Mouse (Mus musculus) skeletal muscle tissue, postnatal 0 days (tissue): Measurements from ENCODE around the gene Pfn3. TPM values are rescaled to one million over a fixed set of nuclear protein-coding genes. Genes with fewer than 3 reads are reported as not detected.

Experiments
- microRNA-seq, 2 experiments: library from miRNA; unstranded; fragments of <30 nt; microRNA quantifications; one replicate each; pipeline ENCODE4; 2016
- polyA plus RNA-seq: library from polyadenylated mRNA; unstranded; fragments of >200 nt; fragmentation: Nextera tagmentation; extraction: Ambion mirVana; gene quantifications from 2 replicates; pipeline ENCODE4 v1.2.1, GENCODE M21; 2015

The Pfn3 gene
- not detected in 2 replicates for polyA plus RNA-seq

DNA sequence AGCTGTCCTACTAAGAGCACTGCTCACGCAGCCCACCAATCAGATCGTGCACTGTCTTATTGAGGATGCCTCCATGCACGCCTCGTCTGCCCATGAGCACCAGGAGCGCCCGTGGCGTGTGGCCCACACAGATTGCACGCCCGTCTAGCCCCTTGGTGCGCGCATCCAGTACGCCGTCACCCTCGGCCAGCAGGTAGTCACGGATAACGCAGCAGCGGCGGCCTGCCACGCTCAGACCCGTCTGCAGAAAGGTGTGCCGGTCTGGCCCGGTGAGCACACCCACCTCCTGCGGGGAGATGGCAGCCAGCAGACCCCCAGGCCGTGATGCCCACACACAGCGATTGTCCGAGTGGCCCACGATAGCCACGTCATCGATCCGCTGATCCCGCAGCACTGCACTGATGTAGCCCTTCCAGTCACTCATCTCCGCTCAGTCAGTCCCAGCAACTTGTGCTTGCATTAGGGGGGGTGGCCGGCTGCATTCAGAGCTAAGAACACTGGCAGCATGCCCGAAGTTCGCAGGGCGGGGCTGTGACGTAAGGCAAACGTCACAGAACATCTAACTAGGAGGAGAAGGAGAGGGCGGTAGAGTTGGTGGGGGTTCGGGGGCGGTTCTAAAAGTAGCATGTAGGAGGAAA, at the start of gene Pfn3:
Gene Pfn3, minus strand, starts transcription at position 490 of the 638 bp plus-strand sequence.

DNA sequence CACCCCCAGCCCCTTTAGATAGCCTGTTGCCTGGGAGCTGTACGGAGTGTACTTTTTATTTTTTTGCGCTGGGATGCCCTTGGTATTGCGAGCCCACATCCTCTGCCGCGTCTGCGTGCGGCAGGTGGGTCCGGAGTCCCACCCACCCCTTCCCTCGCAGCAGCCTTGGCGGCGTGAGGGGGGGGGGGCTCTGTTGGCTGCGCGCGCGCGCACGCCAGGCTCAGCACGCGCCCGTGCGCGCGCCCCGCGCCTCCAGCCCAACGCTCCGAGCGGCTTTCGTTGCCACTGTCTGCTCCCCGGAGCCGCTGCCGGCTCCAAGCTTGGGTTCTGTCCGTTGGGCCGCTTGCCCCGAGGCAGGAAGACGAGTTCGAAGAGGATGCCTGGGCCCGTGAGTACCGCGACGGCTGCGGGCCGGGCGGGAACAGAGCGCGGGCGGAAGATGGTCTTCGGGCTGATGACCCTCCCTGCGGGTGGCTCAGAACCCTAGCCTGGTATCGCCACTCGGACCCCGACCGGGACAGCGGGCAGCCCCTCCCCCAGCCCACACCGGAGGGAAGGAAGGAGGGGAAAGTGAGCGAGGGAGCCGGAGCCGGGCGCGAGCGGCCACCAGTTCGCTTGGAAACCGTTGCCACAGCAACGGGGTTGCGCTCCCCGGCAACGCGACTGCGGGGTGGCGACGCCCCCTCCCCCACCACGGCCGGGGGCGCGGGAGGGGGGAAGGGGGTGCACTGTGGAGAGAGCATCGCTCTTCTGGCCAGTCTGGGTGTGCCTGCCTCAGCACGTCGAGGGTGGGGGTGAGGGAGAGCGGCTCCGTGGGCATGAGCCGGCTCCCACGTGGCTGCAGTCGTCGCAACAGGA, 49.2 kb upstream of the Pfn3 start, which contains the start of gene Prr7:
Gene Prr7, plus strand, starts transcription at position 241 of the 858 bp plus-strand sequence.

DNA sequence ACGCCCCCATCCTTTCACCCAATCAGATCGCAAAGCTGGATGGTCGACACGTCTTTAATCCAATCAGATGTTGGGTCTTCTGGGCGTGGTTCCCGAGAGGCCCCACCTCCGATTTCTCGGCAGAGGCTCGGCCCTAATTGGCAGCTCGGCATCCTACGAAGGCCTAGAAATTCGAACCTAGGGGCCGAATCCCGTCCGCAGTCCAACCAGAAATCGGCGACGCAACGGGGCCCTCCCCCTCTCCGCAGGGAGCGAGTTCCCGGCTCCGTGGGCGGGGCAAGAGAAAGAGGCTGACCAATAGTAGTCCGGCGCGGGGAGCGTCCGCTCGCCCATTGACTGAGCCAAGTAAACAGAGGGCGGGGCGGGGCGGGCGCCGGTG, 29.9 kb upstream of the Pfn3 start, which contains the start of gene Grk6:
Gene Grk6, plus strand, starts transcription at position 136 of the 379 bp plus-strand sequence.

DNA sequence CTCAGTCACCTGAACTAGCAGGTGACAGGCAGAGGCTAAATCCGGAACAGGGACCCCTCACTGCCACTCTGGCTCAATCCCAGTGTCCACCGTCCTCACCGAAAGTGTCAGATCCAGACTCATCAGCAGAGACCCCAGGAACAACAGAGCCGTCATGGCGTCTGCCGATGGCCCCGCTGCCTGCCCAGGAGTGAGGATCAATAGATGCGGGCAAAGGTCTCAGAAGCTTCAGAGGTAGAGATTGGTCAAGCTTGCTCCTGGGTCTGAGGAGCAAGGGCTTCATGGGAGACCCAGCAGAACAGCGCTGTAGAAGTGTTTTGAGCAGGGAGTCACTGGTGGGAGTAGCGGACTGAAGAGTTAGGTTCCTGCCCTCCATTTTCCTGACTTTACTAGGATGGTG, 11.6 kb upstream of the Pfn3 start, which contains the start of gene F12:
Gene F12, minus strand, starts transcription at position 181 of the 400 bp plus-strand sequence.

DNA sequence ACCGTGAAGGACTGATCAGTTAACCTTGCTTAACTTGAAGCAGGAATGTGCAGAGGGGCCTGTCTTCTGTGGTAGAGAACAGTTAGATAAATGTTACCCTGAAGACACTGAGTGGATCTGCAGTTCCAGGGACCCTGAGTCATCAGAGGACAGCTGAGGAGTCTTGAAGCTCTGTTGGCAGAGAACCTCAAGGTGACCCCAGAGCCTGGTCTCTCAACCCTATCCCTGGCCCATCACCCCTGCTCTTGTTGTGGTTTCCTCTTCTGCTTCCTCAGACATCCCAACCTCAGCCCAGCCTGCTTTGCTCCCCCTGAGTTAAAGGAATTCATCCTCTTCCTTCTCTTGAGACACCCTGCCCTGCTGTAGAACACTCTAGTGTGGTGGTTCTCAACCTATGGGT, 16.9 kb downstream of the Pfn3 start, which contains the start of gene Slc34a1:
Gene Slc34a1, plus strand, starts transcription at position 100 of the 400 bp plus-strand sequence.

DNA sequence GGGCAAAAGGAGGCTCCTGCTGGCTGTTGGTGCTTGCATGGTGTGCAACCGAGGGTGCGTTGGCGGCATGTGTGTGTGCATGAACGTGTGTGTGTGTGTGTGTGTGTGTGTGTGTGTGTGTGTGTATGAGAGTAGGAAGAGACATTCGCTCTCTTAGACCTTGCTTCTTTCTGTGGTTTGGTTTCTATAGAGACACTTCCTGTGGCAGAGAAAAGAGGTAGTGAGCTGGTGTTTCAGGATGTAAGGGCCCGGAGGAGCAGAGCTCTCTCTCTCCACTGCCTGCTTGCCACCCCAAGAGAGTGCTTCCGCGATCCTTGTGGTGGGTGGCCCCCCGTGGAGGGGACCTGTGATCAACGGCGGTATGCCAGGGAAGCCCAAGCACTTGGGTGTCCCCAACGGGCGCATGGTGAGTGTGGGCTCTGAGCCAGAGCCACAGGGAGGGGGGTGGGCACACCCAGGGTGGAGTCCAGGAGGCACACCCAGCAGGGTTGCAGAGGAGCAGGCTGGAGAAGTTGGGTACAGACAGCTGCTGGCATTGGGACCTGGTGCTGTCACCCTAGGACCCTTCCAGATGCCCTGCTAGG, 45.4 kb downstream of the Pfn3 start, which contains the start of gene Rgs14:
Gene Rgs14, plus strand, starts transcription at position 202 of the 584 bp plus-strand sequence.

Small RNA genes within 50 kb of the gene (microRNA-seq; reads per million reads assigned to microRNA genes)
- gene Mir6943, result 0.21 to 0.30 reads per million in 2 experiments

Other genes with a start within 250 kb of the Pfn3 start
- gene Nsd1, start 205.4 kb downstream of the Pfn3 start, polyA plus RNA-seq, result 43.3 and 45.3 TPM in 2 replicates
- 145 and 183 TPM in 2 replicates for gene Prelid1, start 94.7 kb downstream of the Pfn3 start, polyA plus RNA-seq
- 72.5 and 76.0 TPM in 2 replicates for gene Rab24, start 93.3 kb downstream of the Pfn3 start, polyA plus RNA-seq
- gene Mxd3, start 85.4 kb downstream of the Pfn3 start, polyA plus RNA-seq, result 11.7 and 16.0 TPM in 2 replicates
- 44.8 and 55.3 TPM in 2 replicates for gene Lman2, start 52.4 kb downstream of the Pfn3 start, polyA plus RNA-seq
- gene Rgs14, start 45.5 kb downstream of the Pfn3 start, polyA plus RNA-seq, result 0.91 and 1.0 TPM in 2 replicates
- not detected in 2 replicates for gene Slc34a1, start 17.0 kb downstream of the Pfn3 start, polyA plus RNA-seq
- 0.19 and 0.37 TPM in 2 replicates for gene F12, start 11.6 kb upstream of the Pfn3 start, polyA plus RNA-seq
- 13.8 and 15.0 TPM in 2 replicates for gene Grk6, start 29.8 kb upstream of the Pfn3 start, polyA plus RNA-seq
- gene Prr7, start 49.0 kb upstream of the Pfn3 start, polyA plus RNA-seq, result 0.16 TPM in 1 of 2 replicates, not detected in the other
- 83.3 and 89.8 TPM in 2 replicates for gene Dbn1, start 72.9 kb upstream of the Pfn3 start, polyA plus RNA-seq
- 624 and 740 TPM in 2 replicates for gene Pdlim7, start 98.4 kb upstream of the Pfn3 start, polyA plus RNA-seq
- 2.0 and 3.4 TPM in 2 replicates for gene Dok3, start 114.1 kb upstream of the Pfn3 start, polyA plus RNA-seq
- gene Ddx41, start 121.4 kb upstream of the Pfn3 start, polyA plus RNA-seq, result 17.1 and 18.0 TPM in 2 replicates
- 13.9 and 14.0 TPM in 2 replicates for gene Fam193b, start 155.9 kb upstream of the Pfn3 start, polyA plus RNA-seq
- 88.9 and 110 TPM in 2 replicates for gene Tmed9, start 158.5 kb upstream of the Pfn3 start, polyA plus RNA-seq
- 12.7 and 16.5 TPM in 2 replicates for gene B4galt7, start 184.7 kb upstream of the Pfn3 start, polyA plus RNA-seq
- gene Caml, start 207.8 kb upstream of the Pfn3 start, polyA plus RNA-seq, result 31.3 and 33.8 TPM in 2 replicates
- gene Ddx46, start 219.8 kb upstream of the Pfn3 start, polyA plus RNA-seq, result 13.5 and 14.6 TPM in 2 replicates